Mouse (Mus musculus): ENCODE measurements around the gene Sema6d.
A peak's percentile ranks its signal among the peaks of the same experiment; 100 is the strongest.

Gene Sema6d

GRCm38 (mm10) chr2:124089813-124090230 is at the start of gene Sema6d:
TSS of gene Sema6d (plus strand) at chr2:124089969.
- peak; percentile 46 for DNase-seq

- no peak for DNase-seq
Measured at GRCm38 (mm10) chr2:124059910-124060309, 29.9 kb upstream of the Sema6d start.

GRCm38 (mm10) chr2:124068380-124068779 is 21.4 kb upstream of the Sema6d start:
- no peak for DNase-seq

GRCm38 (mm10) chr2:124070664-124071063 is 19.1 kb upstream of the Sema6d start:
- DNase-seq = no peak

GRCm38 (mm10) chr2:124071380-124071779 is 18.4 kb upstream of the Sema6d start:
- DNase-seq = no peak

GRCm38 (mm10) chr2:124090231-124091141 is 717 bp downstream of the Sema6d start:
- peak; percentile 41 for DNase-seq

GRCm38 (mm10) chr2:124099697-124100096 is 9.9 kb downstream of the Sema6d start:
- no peak for DNase-seq

GRCm38 (mm10) chr2:124100486-124101200 is 10.9 kb downstream of the Sema6d start:
- DNase-seq = peak; percentile 60

- DNase-seq = no peak
Measured at GRCm38 (mm10) chr2:124101201-124101517, 11.4 kb downstream of the Sema6d start.

- DNase-seq = no peak
Measured at GRCm38 (mm10) chr2:124101580-124101979, 11.8 kb downstream of the Sema6d start.

GRCm38 (mm10) chr2:124103277-124103676 is 13.5 kb downstream of the Sema6d start:
- DNase-seq = no peak

GRCm38 (mm10) chr2:124118469-124119243 is 28.9 kb downstream of the Sema6d start:
- no peak for DNase-seq

GRCm38 (mm10) chr2:124120355-124120754 is 30.6 kb downstream of the Sema6d start:
- no peak for DNase-seq

- DNase-seq = no peak
Measured at GRCm38 (mm10) chr2:124121539-124121938, 31.8 kb downstream of the Sema6d start.

GRCm38 (mm10) chr2:124125504-124125903 is 35.7 kb downstream of the Sema6d start:
- DNase-seq = no peak

- DNase-seq = no peak
Measured at GRCm38 (mm10) chr2:124126853-124127252, 37.1 kb downstream of the Sema6d start.

GRCm38 (mm10) chr2:124130876-124131275 is 41.1 kb downstream of the Sema6d start:
- no peak for DNase-seq

GRCm38 (mm10) chr2:124141510-124142044 is 51.8 kb downstream of the Sema6d start:
- no peak for DNase-seq

GRCm38 (mm10) chr2:124145528-124145927 is 55.8 kb downstream of the Sema6d start:
- no peak for DNase-seq

GRCm38 (mm10) chr2:124158158-124158557 is 68.4 kb downstream of the Sema6d start:
- no peak for DNase-seq

GRCm38 (mm10) chr2:124162001-124162599 is 72.3 kb downstream of the Sema6d start:
- DNase-seq = no peak

- DNase-seq = no peak
Measured at GRCm38 (mm10) chr2:124168411-124168810, 78.6 kb downstream of the Sema6d start.

- DNase-seq = no peak
Measured at GRCm38 (mm10) chr2:124171718-124172117, 81.9 kb downstream of the Sema6d start.
